Mouse (Mus musculus): ENCODE measurements around the gene Jak1. TPM values are rescaled to one million over a fixed set of nuclear protein-coding genes. Genes with fewer than 3 reads are reported as not detected.

The Jak1 gene
- total RNA-seq, 4 experiments from 2014 or later: 124 to 155 (median 151) TPM

- no peak for DNase-seq
Observed at GRCm38 (mm10) chr4:101238589-101238988, 26.5 kb downstream of the Jak1 start.

GRCm38 (mm10) chr4:101236797-101237196, 28.3 kb downstream of the Jak1 start:
- DNase-seq: no peak

DNA sequence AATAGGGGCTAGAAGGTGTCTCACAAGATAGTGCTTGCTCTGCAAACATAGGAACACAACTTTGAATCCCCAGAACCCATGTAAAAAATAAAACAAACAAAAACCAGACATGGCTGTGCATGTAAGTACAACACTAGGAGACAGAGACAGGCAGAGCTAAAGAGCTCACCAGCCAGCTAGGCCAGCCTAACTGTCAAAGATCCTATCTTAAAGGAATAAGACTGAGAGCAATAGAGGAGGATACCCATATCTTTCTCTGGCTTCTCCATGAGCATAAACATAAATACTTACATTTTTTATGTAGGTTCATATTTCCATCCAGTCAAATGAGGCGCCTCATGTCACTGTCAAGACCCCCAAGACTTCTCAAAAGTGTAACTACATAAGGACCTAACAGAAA, 29.1 kb downstream of the Jak1 start:
- no peak for DNase-seq

- no peak for DNase-seq
Observed at GRCm38 (mm10) chr4:101234753-101235152, 30.3 kb downstream of the Jak1 start.

- DNase-seq: peak; percentile 82
Observed at GRCm38 (mm10) chr4:101234332-101234731, 30.8 kb downstream of the Jak1 start.

GRCm38 (mm10) chr4:101230621-101231020, 34.5 kb downstream of the Jak1 start:
- no peak for DNase-seq

DNA sequence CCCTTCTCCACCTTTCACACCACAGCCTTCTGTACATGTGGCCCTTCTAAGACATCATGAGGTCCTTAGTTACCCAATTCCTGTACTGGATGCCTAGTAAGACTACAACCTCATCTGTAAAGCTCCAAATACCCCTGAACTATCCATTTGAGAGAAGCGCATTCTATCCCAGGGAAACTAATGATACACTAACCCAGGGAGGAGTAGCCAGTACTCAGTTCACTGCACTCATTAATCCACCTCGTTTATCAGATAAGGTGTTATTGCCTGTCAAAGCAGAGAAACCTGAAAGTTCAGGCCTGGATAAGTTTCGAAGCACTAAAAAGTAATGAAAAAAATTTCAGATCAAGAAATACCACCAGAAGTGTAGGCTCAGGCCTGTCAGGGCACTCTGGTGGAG, 37.7 kb downstream of the Jak1 start:
- DNase-seq: no peak

DNA sequence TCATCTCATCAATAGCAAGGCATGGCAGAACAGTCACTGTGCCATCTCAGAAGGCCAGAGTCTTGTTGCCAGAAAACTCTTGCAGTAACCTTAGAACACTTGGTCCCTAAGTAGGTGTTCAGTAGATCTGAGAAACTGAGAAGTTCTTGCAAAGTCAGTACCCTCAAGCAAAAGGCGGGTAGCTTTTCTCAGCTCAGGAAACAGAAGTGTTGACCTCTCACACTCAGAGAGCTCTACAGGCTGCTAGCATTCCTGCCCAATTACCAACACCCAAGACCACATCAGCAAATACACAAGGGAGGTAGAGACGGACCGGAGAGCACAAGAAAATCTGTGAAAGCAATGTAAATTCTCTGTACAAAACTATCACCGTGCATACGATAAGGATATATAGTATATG, 39.1 kb downstream of the Jak1 start:
- DNase-seq: no peak

DNA sequence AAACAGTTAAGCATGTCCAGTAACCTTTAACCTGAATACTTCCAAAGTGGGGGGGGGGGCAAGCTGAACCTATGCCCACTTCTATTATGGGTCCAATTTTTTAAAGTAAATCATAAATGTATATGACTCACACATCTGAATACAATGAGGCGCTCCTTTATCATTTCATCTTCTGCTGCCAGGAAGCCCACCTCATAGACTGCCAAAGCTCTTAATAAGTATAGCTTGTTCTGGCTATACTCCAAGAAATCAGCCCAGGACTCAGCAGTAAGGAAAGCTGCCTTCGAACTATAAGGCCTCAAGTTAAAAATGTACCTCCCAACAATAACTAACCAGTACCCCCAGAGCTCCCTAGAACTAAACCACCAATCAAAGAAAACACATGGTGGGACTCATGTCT, 44.1 kb downstream of the Jak1 start:
- DNase-seq: no peak

GRCm38 (mm10) chr4:101219839-101220238, 45.2 kb downstream of the Jak1 start:
- DNase-seq: no peak

DNA sequence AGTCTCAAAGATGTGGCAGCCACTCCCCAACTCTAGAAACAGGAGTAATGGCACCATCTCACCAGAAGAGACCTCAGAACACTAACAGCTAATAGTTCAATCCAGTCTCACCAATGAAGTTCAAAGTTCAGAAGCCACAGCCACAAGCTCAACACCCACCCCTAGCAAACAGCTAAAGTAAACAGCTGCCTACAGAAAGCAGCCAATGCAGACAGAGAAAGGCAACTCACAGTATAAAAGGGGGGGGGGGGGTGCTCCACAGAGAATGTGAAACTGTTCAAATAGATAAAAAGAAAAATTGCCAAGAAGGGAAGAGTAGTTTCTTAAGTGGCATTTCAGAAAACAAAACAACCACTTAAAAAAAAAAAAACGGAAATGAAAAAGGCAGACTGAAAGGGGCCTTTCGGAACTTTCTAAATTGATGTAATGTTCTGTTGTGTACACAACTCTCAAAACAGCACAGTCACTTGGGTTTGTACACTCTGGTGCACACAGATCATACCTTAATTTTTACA, 48.0 kb downstream of the Jak1 start:
- DNase-seq: no peak

DNA sequence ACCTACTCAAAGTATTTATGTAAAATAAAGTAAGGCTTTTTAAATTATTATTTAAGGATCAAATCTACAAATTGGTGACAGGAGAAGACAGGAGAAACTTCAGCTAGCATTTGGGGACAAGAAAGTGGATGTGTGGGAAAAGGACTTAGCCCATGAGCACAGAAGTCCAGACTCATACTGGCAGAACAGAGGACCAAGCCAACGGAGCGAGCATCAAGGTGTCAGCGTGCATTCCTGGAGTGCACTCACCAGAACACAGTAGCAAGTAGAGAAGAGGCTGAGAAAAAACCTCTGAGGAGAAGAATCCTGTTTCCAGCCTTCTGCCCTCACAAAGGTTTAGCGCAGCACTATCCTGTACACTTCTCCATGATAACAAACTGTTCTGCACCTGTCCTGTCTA, 48.8 kb downstream of the Jak1 start:
- no peak for DNase-seq

DNA sequence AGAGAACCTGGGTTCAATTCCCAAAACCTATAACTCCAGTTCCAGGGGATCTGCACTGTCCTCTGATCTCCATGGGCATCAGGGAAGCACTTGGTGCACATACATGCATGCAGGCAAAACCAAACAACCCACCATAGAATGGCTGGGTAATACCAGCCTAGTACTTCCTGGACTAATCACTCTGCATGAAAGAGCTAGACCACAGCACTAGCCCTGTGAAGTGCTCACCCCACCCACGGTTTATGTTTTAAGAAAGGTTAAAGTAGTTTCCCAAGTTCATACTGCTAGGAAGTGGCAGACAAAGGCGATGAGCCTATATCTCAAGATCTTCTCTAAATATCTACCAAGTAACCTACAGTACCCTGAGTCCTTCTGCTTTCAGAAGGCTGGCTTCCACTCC, 51.6 kb downstream of the Jak1 start:
- no peak for DNase-seq

DNA sequence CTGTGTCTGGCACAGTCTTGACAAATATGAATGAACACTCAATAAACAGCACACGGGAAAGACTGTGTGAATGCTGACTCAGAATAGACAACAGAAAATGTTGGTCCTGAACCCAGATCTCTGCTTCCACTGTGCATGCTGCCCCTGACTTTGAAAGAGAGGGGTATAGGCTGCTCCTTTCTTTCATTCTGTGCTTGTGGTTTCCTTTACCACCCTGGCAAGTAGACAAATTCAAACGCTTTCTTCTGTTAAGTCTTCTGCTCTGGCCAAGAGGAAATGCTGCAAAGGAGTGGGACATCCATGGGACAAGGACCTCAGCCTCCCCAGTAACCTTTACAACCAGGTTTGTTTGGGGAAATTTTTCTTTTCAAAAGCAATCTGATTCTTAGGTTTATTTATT, 57.6 kb downstream of the Jak1 start:
- no peak for DNase-seq

DNA sequence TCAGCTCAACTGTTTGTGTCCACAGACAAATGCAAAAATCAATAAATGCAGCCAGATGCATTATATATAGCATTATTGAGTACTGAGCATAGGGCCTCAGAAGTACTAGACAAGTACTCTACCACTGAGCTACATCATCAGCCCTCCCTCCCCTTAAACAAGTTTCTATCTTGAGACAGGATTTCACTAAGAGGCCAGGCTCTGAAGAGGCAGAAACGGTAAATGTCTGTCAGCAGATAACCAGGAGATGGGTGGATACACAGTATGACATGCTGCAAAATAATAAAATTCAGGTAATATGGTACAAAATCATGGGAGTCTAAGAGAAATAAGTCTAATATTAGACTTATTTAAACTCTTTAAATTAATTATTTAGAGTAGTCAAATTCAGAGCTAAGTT, 61.6 kb downstream of the Jak1 start:
- DNase-seq: no peak

DNA sequence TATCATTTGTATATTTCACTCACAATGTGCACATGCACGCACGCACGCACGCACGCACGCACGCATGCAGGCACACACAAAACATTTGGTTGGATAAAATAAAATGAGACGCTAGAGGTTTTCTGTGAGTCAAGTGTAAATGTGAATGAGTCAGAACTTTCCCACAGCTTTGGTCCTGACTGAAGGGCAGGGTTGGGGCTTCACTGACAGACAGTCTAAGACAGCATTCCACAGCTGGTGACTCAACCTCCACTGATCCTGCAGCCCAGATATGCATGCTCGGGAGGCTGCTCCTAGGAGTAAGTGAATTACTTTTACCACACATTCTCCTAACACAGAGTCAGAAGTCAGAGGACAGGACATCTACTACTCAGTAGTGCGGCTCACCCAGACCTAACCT, 62.5 kb downstream of the Jak1 start:
- peak; percentile 56 for DNase-seq

- no peak for DNase-seq
Observed at GRCm38 (mm10) chr4:101199433-101200081, 65.5 kb downstream of the Jak1 start.

DNA sequence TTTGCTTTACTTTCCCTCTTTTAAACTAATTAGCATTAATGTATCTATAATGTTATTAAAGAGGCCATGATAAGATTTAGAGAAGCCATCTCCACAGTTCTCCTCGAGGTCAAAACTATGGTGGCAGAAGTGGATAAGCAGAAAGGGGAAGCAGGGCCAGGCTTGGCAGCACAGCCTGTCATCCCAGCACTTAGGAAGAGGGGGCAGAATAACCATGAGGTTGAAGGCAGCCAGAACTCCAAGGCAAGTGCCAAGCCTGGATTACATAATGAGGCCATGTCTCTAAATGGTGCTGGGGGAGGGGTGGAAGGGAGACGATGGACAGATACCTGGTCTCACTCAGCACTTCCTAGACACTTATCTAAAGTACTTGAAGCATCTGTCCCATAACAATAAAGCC, 66.7 kb downstream of the Jak1 start:
- DNase-seq: peak; percentile 69

DNA sequence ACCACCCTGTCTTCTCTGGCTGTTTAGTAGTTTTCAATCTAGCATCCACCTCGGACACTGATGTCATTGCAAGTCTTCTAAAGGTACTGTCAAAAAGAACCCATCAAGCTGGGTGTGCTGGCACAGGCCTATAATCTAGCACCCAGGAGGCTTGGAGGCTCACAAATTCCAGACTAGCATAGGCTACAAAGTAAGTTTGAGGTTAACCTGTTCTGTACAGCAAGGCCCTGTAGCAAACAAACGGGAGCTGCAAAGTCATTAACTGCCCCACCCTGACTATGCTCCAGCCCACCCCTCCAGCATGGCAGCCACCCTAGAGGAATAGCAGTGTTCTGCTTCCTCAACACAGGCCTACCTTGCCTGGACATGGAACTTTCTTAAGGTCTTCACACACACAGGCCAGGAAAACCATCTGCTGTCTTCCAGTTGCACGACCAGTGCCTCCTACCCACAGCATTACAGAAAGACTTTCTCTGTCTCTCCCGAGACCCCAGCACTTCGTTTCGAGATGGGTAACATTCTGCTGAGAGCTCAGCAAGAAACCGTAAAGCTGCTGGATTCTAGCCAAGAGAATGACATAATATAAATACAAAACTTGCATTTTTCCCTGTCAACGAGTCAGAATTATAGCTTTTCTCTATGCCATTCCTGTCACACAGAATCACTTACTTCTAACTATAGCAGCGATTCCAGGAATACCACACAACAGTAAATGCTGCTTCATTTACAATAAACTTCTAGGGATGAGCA, 67.5 kb downstream of the Jak1 start:
- DNase-seq: no peak

DNA sequence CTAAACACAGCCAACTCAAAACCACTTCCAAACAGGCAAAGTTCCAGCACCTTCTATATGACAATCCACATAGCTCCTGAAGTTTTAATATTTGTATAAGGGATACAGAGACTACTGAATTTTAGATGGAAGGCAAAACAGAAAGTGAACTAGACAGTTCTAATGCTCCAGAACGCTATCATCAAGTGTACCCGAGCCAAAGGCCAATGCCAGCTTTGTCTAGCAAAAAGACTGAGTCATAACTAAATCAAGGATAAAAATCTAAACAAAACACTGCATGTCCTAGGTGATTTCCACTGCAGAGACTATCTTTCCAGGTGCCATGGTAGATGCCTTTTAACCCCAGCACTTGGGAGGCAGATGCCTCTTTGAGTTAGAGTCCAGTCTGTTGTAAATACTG, 68.7 kb downstream of the Jak1 start:
- DNase-seq: peak; percentile 39

DNA sequence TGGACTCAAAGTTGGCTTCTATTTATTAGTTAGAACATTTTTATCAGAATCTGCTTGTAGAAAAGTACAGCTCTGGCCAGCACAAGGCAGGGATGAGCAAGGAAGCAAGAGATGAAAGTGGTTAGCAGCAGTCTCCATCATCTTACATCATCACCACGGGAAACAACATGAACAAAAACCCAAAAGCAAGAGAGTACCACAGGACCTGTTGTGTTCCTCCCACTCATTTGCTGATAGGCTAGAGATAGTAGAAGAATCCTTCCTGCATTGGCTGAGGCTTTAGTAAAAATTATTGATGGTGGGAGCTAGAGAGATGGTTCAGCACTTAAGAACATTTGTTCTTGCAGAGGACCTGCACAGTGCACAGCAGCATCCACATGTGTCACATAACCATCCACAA, 70.9 kb downstream of the Jak1 start:
- DNase-seq: no peak

DNA sequence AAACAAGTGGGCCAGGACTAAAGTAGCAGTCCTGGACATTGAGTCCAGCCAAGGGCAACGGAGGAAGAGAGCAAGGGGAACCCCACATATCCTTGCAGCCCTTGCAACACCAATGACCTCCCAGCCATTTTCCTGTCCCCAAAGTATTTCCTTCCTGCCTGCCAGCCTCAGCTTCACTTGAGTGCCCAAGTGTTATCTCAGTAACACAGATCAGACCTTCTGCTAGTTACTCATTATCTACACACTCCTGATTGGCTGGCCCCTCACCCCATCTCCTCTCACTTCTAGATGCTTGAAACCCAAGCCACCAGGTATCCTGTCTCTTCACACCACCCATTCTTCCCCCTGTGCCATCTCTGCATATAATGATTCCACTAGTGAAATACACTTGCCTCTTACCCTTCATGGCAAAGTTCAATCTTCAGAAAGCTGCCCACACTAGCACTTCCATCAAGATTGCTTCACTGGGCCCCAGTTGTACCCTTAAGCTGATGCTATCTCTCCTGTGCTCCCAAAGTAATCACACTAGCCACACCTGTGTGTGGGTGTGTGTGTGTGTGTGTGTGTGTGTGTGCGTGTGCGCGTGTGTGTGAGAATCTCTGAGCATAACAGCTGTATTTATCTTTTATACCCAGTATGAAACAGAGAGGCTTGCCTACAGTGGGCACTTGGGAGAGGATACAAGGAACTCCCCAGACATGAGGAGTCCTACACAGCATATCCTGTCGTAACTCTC, 72.7 kb downstream of the Jak1 start:
- DNase-seq: no peak

DNA sequence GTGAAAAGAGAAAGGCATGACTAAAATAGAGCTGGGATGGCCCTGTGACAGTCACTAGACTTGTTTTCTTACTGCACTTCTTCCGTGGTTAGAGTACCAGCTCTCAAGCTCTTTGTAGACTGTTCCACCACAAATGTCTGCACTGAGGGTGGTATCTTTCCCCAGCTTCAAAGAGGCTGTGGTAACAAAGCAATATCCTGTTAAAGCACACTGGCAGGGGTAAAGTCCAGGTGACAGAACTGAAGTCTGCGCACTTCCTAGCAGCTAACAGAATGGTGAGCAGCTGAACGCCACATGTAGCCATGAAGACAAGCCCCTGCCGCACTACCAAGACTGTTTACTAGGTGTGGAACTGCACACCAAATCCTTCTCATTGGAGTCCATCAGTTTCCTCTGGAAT, 77.7 kb downstream of the Jak1 start:
- no peak for DNase-seq

DNA sequence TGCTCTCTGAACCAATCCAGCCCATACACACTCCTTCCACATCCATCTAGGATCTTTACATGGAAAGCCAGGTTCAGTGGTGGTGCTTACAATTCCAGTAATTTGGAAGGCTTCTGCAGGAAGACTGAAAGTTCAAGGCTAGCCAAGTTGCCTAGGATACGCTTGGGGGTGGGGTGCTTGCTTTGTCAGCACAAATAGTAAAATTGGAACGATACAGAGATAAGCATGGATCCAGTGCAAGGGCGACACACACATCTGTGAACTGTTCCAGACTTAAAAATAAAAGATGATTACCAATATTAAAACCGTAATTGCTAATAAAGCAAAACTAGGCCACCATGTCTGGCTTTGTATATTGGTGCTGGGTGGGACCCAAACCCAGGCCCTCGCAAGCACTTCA, 78.5 kb downstream of the Jak1 start:
- no peak for DNase-seq

Data from adrenal gland, adult 8-10 months (tissue).